Mouse (Mus musculus): ENCODE measurements around the gene Gm20917.
"Not testable (repeated sequence)": the region's sequence is repeated elsewhere in the genome, so short reads cannot be mapped to it uniquely, and the experiment has no call there.

Gm20917 gene

GRCm38 (mm10) chrY:79151022-79151421, at the start of gene Gm20917:
Gene Gm20917 (minus strand): TSS chrY:79151122.
- DNase-seq = not testable (repeated sequence)
